Mouse (Mus musculus) forebrain, embryonic 14.5 days (tissue): ENCODE measurements at regions not wholly inside any gene's neighbourhood (a gene's known extent, or its start where the extent isn't known, plus 50 kb on each side); places are given as distances from the start of the nearest gene placed in this dataset.

Experiments
- ATAC-seq: fragments of 200-750 bp; cut with Nextera tagmentation; 2 replicates; pipeline ENCODE4 v1.8.0; 2017; ENCODE audit warnings: mild to moderate bottlenecking, moderate library complexity
- DNase-seq: peaks from one replicate; pipeline ENCODE4 v3.0.0-alpha.2; 2015; ENCODE audit warnings: low spot score
- H3K27ac ChIP-seq: fragments of 300-500 bp; sonication (generic); 2 replicates; pipeline ENCODE4 v1.5.1; 2014; ENCODE audit warnings: low read depth, mild to moderate bottlenecking, control low read depth, low read length, moderate library complexity
- H3K27me3 ChIP-seq: fragments of 300-500 bp; sonication (generic); replicated peaks from 2 replicates; pipeline ENCODE4 v1.6.1; 2014; ENCODE audit warnings: low read length, control low read depth, mixed read lengths; ENCODE audit not compliant: control insufficient read depth, insufficient read depth
- H3K36me3 ChIP-seq: fragments of 300-500 bp; sonication (generic); 2 replicates; pipeline ENCODE4 v1.6.1; 2014; ENCODE audit warnings: low read length, control low read depth; ENCODE audit not compliant: control insufficient read depth, insufficient read depth
- H3K4me1 ChIP-seq: fragments of 300-500 bp; sonication (generic); 2 replicates; pipeline ENCODE4 v1.6.1; 2014; ENCODE audit warnings: antibody characterized with exemption, low read length, control low read depth; ENCODE audit not compliant: control insufficient read depth, insufficient read depth
- H3K4me2 ChIP-seq: fragments of 300-500 bp; sonication (generic); 2 replicates; pipeline ENCODE4 v1.6.1; 2014; ENCODE audit warnings: mild to moderate bottlenecking, control low read depth, low read length
- H3K4me3 ChIP-seq: fragments of 300-500 bp; sonication (generic); 2 replicates; pipeline ENCODE4 v1.5.1; 2014; ENCODE audit warnings: low read depth, low read length, control low read depth
- H3K9ac ChIP-seq: fragments of 300-500 bp; sonication (generic); 2 replicates; pipeline ENCODE4 v1.6.1; 2014; ENCODE audit warnings: mild to moderate bottlenecking, low read length, control low read depth, moderate library complexity
- H3K9me3 ChIP-seq: fragments of 300-500 bp; sonication (generic); replicated peaks from 2 replicates; pipeline ENCODE4 v1.6.1; 2016; ENCODE audit warnings: low read length, control low read depth, mixed read lengths; ENCODE audit not compliant: control insufficient read depth
- WGBS: fragments of 180-500 bp; shearing (Covaris S2); extraction: QIAGEN DNeasy Blood & Tissue Kit; methylation state at CpG from one replicate; pipeline ENCODE4 v1.1.7; 2014; 5-methylcytosine and 5-hydroxymethylcytosine counted together

- Histone ChIP-seq H3K4me2 (no peak overlapping the region), H3K27ac (no peak overlapping the region), H3K9me3 (no peaks in the 10 kb centered on the region), H3K4me3 (no peak overlapping the region), H3K27me3 (no peaks in the 10 kb centered on the region), H3K4me1 (no peaks in the 10 kb centered on the region), H3K9ac (no peak overlapping the region), H3K36me3 (no peaks in the 10 kb centered on the region)
- 86% methylated on average over 10 of the region's 10 CpGs for WGBS
- DNase-seq (no peak), ATAC-seq (no peak)
Observed at GRCm38 (mm10) chr3:128087163-128087562, 191.0 kb upstream of the Fam241a start.

GRCm38 (mm10) chr3:128082463-128082862 lies 186.3 kb upstream of the Fam241a start:
- H3K4me2 ChIP-seq, result no peak overlapping the region
- H3K4me1 ChIP-seq, result no peaks in the 10 kb centered on the region
- H3K27ac ChIP-seq, result no peak overlapping the region
- no peak for ATAC-seq
- no peaks in the 10 kb centered on the region for H3K27me3 ChIP-seq
- no peaks in the 10 kb centered on the region for H3K36me3 ChIP-seq
- no peak overlapping the region for H3K9ac ChIP-seq
- no peak for DNase-seq
- no peaks in the 10 kb centered on the region for H3K9me3 ChIP-seq
- WGBS, result 73% methylated on average over 6 of the region's 6 CpGs
- H3K4me3 ChIP-seq, result no peak overlapping the region

- WGBS, result 85% methylated on average over 1 of the region's 1 CpGs
- no peak overlapping the region for H3K9ac ChIP-seq
Observed at GRCm38 (mm10) chr3:128081430-128081829, 185.3 kb upstream of the Fam241a start.

GRCm38 (mm10) chr3:128067861-128068260 lies 171.7 kb upstream of the Fam241a start:
- no peaks in the 10 kb centered on the region for H3K4me1 ChIP-seq
- H3K4me2 ChIP-seq, result no peak overlapping the region
- H3K9ac ChIP-seq, result no peak overlapping the region
- no peaks in the 10 kb centered on the region for H3K27me3 ChIP-seq
- ATAC-seq (no peak), DNase-seq (no peak)
- WGBS, result 70% methylated on average over 4 of the region's 4 CpGs
- H3K9me3 ChIP-seq, result no peaks in the 10 kb centered on the region
- H3K36me3 ChIP-seq, result no peaks in the 10 kb centered on the region
- no peak overlapping the region for H3K4me3 ChIP-seq
- H3K27ac ChIP-seq, result no peak overlapping the region

More at GRCm38 (mm10) chr3:128081430-128081829, 185.3 kb upstream of the Fam241a start:
- Histone ChIP-seq H3K27ac (no peak overlapping the region), H3K4me2 (no peak overlapping the region), H3K4me3 (no peak overlapping the region), H3K4me1 (no peaks in the 10 kb centered on the region), H3K27me3 (no peaks in the 10 kb centered on the region), H3K36me3 (no peaks in the 10 kb centered on the region), H3K9me3 (no peaks in the 10 kb centered on the region)
- DNase-seq (no peak), ATAC-seq (no peak)

DNA sequence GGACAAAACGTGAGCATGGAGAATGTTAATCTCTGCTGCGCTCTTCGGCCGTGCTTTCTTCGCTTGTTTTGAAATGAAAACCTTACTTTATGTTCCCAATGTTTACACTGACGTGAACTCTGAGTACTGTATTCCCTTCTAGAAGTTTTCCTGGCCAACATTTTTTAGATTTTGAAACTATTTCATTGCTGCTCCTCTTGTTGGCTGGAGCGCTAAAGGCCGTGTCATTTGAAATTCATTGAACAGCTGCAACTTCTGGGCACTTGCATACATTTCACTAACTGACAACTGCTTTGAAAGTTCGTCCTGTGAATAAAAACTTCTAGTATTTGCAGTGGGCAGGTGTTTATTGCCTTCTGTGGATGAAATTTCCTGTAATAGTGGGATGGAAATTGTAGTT lies 157.9 kb upstream of the Fam241a start:
- WGBS, result 82% methylated on average over 9 of the region's 9 CpGs
- H3K4me1 ChIP-seq, result no peaks in the 10 kb centered on the region

DNA sequence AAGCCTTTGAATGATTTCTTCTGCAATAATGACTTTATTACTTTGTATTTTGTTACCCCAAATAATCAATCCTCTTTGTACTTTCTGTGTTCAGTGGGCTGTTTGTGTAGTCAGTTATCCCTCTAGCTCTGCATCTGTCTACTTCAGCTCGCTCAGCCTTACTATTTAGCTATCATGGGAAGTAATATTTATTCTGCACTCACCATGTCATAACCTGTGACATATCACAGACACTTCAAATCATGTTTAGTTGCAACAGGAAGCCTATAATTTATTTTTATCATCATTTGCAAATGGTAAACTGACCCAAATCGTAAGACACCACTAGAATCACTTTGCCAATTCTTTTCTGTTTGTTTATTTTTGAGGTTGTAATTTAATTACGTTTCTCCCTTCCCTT lies 147.6 kb upstream of the Fam241a start:
- H3K9ac ChIP-seq, result no peak overlapping the region
- DNase-seq (no peak), ATAC-seq (no peak)
- H3K9me3 ChIP-seq, result no peaks in the 10 kb centered on the region
- no peak overlapping the region for H3K27ac ChIP-seq
- H3K4me1 ChIP-seq, result no peaks in the 10 kb centered on the region
- H3K27me3 ChIP-seq, result no peaks in the 10 kb centered on the region
- H3K4me3 ChIP-seq, result no peak overlapping the region
- WGBS, result 84% methylated on average over 3 of the region's 3 CpGs
- H3K36me3 ChIP-seq, result no peaks in the 10 kb centered on the region
- no peak overlapping the region for H3K4me2 ChIP-seq

More for the DNA sequence above, 157.9 kb upstream of the Fam241a start:
- Histone ChIP-seq H3K4me3 (no peak overlapping the region), H3K27me3 (no peaks in the 10 kb centered on the region), H3K4me2 (no peak overlapping the region), H3K9ac (no peak overlapping the region), H3K9me3 (no peaks in the 10 kb centered on the region), H3K36me3 (no peaks in the 10 kb centered on the region), H3K27ac (no peak overlapping the region)
- DNase-seq (no peak), ATAC-seq (no peak)

- no peaks in the 10 kb centered on the region for H3K36me3 ChIP-seq
- 77% methylated on average over 12 of the region's 12 CpGs for WGBS
- no peak overlapping the region for H3K4me2 ChIP-seq
- no peaks in the 10 kb centered on the region for H3K4me1 ChIP-seq
- no peak overlapping the region for H3K27ac ChIP-seq
- H3K4me3 ChIP-seq, result no peak overlapping the region
- H3K9me3 ChIP-seq, result no peaks in the 10 kb centered on the region
- H3K9ac ChIP-seq, result no peak overlapping the region
- ATAC-seq, result no peak
- no peaks in the 10 kb centered on the region for H3K27me3 ChIP-seq
- DNase-seq, result peak; percentile 19
Observed at GRCm38 (mm10) chr3:128040407-128041115, 144.4 kb upstream of the Fam241a start.

DNA sequence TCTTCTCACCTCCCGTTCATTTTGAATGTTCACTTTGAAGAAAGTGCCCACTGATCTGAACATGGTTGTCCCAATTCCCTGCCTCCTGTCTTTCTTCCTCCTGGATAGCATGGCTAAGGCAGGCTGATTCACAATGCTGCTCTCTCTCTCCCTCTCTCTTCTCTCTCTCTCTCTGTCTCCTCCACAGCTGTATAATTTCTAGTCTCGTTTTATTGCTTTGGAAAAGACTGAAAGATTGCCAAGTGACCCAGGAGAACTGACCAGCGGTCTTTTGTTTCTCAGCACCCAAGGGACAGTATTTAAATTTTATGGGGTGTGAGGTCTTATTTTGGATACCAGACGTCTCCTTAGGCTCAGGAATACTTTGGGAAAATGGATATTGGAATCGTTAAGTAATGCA lies 143.1 kb upstream of the Fam241a start:
- H3K9me3 ChIP-seq, result no peaks in the 10 kb centered on the region
- WGBS, result 56% methylated on average over 5 of the region's 5 CpGs
- ATAC-seq (no peak), DNase-seq (no peak)
- H3K27ac ChIP-seq, result no peak overlapping the region
- no peaks in the 10 kb centered on the region for H3K27me3 ChIP-seq
- no peak overlapping the region for H3K4me3 ChIP-seq
- H3K4me2 ChIP-seq, result no peak overlapping the region
- H3K4me1 ChIP-seq, result no peaks in the 10 kb centered on the region
- H3K36me3 ChIP-seq, result no peaks in the 10 kb centered on the region
- no peak overlapping the region for H3K9ac ChIP-seq

DNA sequence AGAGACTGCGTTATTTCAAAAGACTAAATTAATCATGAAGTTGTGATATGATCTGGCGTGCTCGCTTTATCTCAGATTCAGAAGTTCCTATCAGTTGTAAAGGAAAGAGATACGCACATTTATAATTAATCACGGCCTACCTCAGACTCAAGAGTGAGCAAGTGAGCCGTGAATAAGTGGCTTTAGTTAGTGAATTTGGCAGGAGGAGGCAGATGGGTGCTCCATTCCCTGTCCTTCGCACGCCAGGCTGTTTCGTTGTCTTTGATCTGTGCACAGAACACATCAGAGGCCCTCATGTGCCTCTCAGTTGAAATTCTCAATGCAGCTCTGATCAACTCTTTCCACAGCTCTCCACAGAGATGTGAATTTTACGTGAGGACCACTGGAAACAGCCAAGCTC lies 140.4 kb upstream of the Fam241a start:
- peak; percentile 46; the same call in 1 of the 2 replicates for ATAC-seq
- H3K27ac ChIP-seq, result no peak overlapping the region
- WGBS, result 36% methylated on average over 10 of the region's 10 CpGs

More for the DNA sequence above, 140.4 kb upstream of the Fam241a start:
- no peaks in the 10 kb centered on the region for H3K4me1 ChIP-seq
- no peaks in the 10 kb centered on the region for H3K36me3 ChIP-seq
- no peaks in the 10 kb centered on the region for H3K27me3 ChIP-seq
- DNase-seq, result peak; percentile 31
- H3K9me3 ChIP-seq, result no peaks in the 10 kb centered on the region
- no peak overlapping the region for H3K9ac ChIP-seq
- H3K4me2 ChIP-seq, result no peak overlapping the region
- H3K4me3 ChIP-seq, result no peak overlapping the region
